Mouse (Mus musculus): ENCODE results near the gene Prl2c5. TPM values are rescaled to one million over a fixed set of nuclear protein-coding genes. Genes with fewer than 3 reads are reported as not detected.
"Not testable (repeated sequence)": the region's sequence is repeated elsewhere in the genome, so short reads cannot be mapped to it uniquely, and the experiment has no call there.

Prl2c5 gene
- total RNA-seq (2022): not detected

DNA sequence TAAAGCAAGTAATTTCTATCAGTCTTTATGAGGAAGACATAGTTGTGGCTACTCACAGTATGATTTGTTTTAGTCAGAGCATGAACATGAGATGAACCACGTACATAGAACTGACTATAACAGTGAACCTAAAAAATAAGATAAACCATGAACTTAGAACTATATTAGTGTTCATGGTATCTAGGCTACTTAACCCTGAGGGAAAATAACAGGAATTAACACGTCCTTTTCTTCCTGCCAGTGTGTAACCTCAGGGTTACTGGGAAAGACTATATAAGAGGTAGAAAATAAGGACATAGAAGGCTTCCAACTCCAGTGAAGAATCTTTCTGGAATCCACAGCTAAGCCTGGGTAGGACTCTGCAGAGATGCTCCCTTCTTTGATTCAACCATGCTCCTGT, at the start of gene Prl2c5:
TSS of gene Prl2c5 (plus strand) at position 301 of the 400 bp plus-strand sequence.
- not testable (repeated sequence) for DNase-seq (ENCODE audit: low spot score in 2 of 2)

DNA sequence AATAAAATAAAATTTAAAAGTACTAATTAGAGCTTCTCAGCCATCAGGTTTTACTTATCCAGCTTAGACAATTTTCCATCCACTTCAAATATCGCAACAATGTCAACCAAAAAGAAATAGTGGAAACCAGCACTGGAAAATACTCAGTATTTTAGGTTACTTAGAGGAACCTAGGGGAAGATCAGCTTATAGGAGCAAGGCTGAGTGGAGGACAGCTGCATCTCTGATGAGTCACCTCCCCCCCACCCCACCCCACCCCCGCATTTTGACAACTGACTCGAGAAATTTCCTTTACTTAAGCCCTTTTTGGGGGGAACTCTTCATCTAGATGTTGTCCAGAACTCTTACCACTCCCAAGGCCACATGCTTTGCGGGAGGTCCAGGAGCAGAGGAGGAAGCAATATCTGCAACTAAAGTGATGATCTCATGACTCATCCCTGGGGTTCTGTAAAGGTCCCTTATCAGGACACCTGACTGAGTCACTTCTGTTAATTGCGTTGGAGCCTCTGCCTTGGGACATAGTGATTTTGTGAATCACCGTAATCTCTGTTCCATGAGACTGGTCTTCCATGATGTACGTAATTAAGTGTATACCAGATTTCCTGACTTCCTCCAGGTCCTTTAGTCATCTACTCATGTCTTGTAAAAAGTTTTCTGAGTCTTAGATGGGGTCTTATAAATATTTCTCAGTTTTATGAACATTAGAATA, 19.6 kb upstream of the Prl2c5 start:
- DNase-seq (ENCODE audit: low spot score in 2 of 2): not testable (repeated sequence)

DNA sequence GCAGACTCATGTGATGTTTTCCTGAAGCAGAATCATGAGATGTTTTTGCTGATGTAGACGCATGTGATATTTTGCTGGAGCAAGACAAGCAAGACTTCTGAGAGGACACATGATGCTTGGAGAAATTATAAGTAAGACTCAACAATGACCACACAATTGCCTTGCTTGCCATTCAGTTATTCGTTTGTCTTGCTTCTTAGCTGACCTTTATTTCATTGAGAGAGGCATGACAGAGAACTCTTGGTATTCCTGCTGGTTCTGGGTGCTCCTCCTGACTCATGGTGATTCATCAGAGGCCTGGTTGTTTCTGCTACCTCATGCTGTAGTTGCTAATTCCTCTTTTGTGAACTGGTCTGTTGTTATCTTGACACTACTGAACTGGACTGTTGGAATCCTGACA, 13.9 kb upstream of the Prl2c5 start:
- not testable (repeated sequence) for DNase-seq (ENCODE audit: low spot score in 2 of 2)

DNA sequence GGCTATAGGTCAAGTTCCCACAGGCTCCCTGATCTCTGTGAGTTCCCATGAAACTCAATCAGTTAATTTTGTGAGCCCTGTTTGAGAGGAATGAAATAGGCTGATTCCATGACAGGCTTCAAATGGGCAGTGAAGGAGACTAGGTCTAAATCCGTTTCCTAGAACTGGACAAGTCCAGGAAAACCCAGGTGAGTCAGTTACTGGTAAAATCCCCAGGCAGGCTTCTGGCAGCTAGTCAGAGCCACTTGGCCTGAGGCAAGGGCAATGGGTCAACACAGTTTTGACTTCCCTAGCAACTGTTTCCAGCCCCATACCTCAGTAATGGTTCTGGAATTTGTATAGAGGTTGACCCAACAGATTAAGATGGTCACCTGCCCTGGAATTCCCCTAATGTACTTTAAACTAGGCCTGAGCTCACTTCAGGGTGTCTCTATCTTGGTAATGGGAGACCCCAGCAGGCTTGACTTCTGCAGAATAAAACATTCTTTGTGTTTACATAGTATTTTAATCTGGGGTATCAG, 8.8 kb upstream of the Prl2c5 start:
- not testable (repeated sequence) for DNase-seq (ENCODE audit: low spot score in 2 of 2)

DNA sequence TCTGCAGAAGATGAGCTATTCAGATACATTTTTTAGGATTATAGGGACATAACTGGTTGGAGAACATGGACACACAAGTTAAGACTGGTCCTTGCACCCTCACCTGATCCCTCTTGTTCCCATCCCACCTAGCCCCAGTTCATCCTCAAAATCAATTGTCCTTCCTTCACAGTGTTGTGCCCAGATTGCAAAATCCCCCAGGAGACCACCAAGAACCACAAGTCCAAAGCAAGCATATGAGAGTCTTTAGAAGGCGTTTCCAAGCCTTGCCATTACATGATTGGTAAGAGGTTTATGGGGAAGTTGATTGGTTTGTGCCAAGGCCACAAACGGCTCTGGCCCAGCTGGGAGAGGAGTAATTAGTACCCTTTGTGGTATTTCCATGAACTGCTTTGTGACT, 6.8 kb upstream of the Prl2c5 start:
- DNase-seq (ENCODE audit: low spot score in 2 of 2): not testable (repeated sequence)

DNA sequence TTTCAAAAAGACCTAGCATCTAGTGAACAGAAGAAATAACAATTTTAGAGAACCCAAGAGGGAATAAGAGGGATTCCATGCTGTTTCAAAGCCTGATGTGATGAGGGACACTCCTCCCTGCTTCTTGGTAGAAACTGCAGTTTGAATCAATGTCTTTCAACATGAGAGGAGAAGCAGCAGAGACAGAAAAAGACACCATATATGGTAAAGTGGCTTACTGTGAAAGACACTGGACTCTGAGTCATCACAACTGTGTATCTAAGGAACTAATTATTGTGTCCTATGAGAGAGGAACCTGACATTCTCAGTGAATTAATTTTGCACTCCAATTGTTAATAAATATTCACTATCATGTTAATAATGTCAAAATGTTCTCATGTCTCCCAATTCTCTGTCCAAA, 28.7 kb downstream of the Prl2c5 start:
- not testable (repeated sequence) for DNase-seq (ENCODE audit: low spot score in 2 of 2)

DNA sequence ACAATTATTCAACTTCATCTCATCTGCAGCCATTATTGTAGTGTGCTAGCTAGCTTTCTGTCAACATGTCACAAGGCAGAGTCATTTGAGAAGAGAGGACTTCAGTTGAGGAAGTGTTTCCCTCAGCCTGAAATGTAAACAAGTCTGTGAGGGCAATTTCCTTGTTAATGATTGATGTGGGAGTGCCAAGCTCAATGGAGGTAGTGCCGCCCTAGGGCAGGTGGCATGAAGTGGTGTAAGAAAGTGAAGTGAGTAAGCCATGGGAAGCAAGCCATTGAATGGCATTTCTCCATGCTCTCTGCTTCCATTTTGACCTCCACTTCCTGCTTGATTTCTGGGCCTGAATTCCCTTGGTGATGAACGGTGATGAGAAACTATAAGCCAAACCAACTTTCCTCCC, 33.8 kb downstream of the Prl2c5 start:
- DNase-seq (ENCODE audit: low spot score in 2 of 2): not testable (repeated sequence)

DNA sequence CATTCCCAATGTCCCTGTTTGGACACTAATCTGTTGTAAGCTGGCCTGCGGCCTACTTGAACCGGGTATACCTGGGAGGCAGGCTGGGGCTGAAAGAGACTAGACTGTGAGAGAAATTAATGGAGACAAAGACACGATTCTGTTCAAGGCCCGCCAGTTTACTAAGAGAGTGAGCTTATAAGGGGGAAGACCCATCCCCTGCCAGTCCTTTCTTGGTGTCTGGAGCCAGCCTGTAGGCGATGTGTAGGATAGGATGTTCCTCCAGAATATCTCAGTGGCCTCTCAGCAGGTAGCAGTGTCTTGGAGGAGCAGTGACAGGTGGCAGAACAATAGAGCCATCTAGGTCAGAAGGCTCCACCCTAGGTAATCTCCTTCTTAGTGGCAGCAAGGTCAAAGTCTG, 37.7 kb downstream of the Prl2c5 start:
- not testable (repeated sequence) for DNase-seq (ENCODE audit: low spot score in 2 of 2)

DNA sequence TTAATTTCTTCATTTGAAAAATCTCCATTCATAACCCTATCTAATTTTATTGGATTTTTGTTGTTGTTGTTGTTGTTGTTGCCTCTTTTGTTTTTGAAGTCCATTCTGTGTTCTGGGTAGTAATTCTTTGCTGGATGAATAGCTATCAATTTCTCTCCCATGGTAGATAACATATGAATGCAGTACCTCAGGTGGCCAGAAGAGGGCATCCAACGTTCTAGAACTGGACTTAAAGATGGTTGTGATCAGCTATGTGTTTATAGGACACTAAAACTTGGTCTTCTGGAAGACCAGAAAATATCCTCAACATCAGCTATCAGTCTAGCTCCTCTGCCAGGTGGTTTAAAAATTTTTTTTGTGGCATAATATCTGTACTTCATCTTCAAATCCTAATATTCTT, 54.9 kb downstream of the Prl2c5 start:
- DNase-seq (ENCODE audit: low spot score in 2 of 2): peak in 1 of 2 experiments; percentile 10

Other genes starting within 250 kb of the Prl2c5 start
- gene Prl2c2, start 177.3 kb upstream of the Prl2c5 start, total RNA-seq (2022): not detected
- 1 to 10 TPM; 1.5 to 4.1 (median 1.9) TPM for gene Gpr137b, start 211.3 kb downstream of the Prl2c5 start, total RNA-seq (2022)

All from gastrocnemius, adult 8-10 months (tissue).